Mouse (Mus musculus) midbrain, embryonic 14.5 days (tissue): ENCODE measurements around the gene Cenpv. TPM values are rescaled to one million over a fixed set of nuclear protein-coding genes. Genes with fewer than 3 reads are reported as not detected.

Source experiments
- ATAC-seq: fragments of 200-750 bp; cut with Nextera tagmentation; 2 replicates; pipeline ENCODE4 v1.8.0; 2017; ENCODE audit warnings: moderate number of reproducible peaks, moderate library complexity; ENCODE audit not compliant: low FRiP score, low TSS enrichment
- DNase-seq: peaks from one replicate; pipeline ENCODE4 v3.0.0-alpha.2; 2015
- H3K27ac ChIP-seq: fragments of 300-500 bp; sonication (generic); replicated peaks from 2 replicates; pipeline ENCODE4 v1.5.1; 2014; ENCODE audit warnings: mild to moderate bottlenecking, low read depth, low read length, moderate library complexity
- H3K27me3 ChIP-seq: fragments of 300-500 bp; sonication (generic); 2 replicates; pipeline ENCODE4 v1.6.1; 2014; ENCODE audit warnings: low read length, control low read depth, mixed read lengths; ENCODE audit not compliant: control insufficient read depth, insufficient read depth
- H3K36me3 ChIP-seq: fragments of 300-500 bp; sonication (generic); 2 replicates; pipeline ENCODE4 v1.6.1; 2014; ENCODE audit warnings: low read length, control low read depth; ENCODE audit not compliant: control insufficient read depth, insufficient read depth
- H3K4me1 ChIP-seq: fragments of 300-500 bp; sonication (generic); 2 replicates; pipeline ENCODE4 v1.6.1; 2014; ENCODE audit warnings: mild to moderate bottlenecking, antibody characterized with exemption, low read length, control low read depth; ENCODE audit not compliant: control insufficient read depth, insufficient read depth
- H3K4me2 ChIP-seq: fragments of 300-500 bp; sonication (generic); 2 replicates; pipeline ENCODE4 v1.6.1; 2014; ENCODE audit warnings: mild to moderate bottlenecking, low read length, moderate library complexity
- H3K4me3 ChIP-seq: fragments of 300-500 bp; sonication (generic); replicated peaks from 2 replicates; pipeline ENCODE4 v1.5.1; 2014; ENCODE audit warnings: low read depth, low read length
- H3K9ac ChIP-seq: fragments of 300-500 bp; sonication (generic); replicated peaks from 2 replicates; pipeline ENCODE4 v1.6.1; 2014; ENCODE audit warnings: mild to moderate bottlenecking, low read length, moderate library complexity
- H3K9me3 ChIP-seq: fragments of 300-500 bp; sonication (generic); 2 replicates; pipeline ENCODE4 v1.6.1; 2016; ENCODE audit warnings: low read length, control low read depth, mixed read lengths; ENCODE audit not compliant: control insufficient read depth
- WGBS: fragments of 180-500 bp; shearing (Covaris S2); extraction: QIAGEN DNeasy Blood & Tissue Kit; methylation state at CpG from one replicate; pipeline ENCODE4 v1.1.7; 2014; 5-methylcytosine and 5-hydroxymethylcytosine counted together
- polyA plus RNA-seq: library from polyadenylated mRNA; unstranded; fragments of >200 nt; fragmentation: Nextera tagmentation; extraction: Ambion mirVana; gene quantifications from 2 replicates; pipeline ENCODE4 v1.2.1, GENCODE M21; 2014

The Cenpv gene
- 72.2 and 89.3 TPM in 2 replicates for polyA plus RNA-seq

GRCm38 (mm10) chr11:62539089-62539890 lies at the start of gene Cenpv:
TSS of gene Cenpv (minus strand) at chr11:62539261.
- DNase-seq (peak; percentile 90), ATAC-seq (peak; percentile 68; the same call in 1 of the 2 replicates)
- Histone ChIP-seq H3K4me2 (peak within 1 kb of the TSS; percentile 85), H3K27me3 (no peaks in the 10 kb centered on the region), H3K9ac (peak within 1 kb of the TSS; percentile 93), H3K27ac (peak within 1 kb of the TSS; percentile 86), H3K9me3 (no peaks in the 10 kb centered on the region), H3K36me3 (peaks cover 1% of the 10 kb centered on the region; the same call in 1 of the 2 replicates), H3K4me3 (peak within 1 kb of the TSS; percentile 81), H3K4me1 (peaks cover 15% of the 10 kb centered on the region)
- 7% methylated on average over 50 of the region's 57 CpGs for WGBS

- Histone ChIP-seq H3K27me3 (no peaks in the 10 kb centered on the region), H3K9ac (no peak overlapping the region), H3K36me3 (peaks cover 24% of the 10 kb centered on the region), H3K4me2 (no peak overlapping the region), H3K9me3 (no peaks in the 10 kb centered on the region), H3K4me3 (no peak overlapping the region), H3K27ac (no peak overlapping the region), H3K4me1 (no peaks in the 10 kb centered on the region)
- WGBS: 87% methylated on average over 5 of the region's 5 CpGs
- DNase-seq (no peak), ATAC-seq (no peak)
These were observed 48.0 kb upstream of the Cenpv start for GRCm38 (mm10) chr11:62587034-62587433.

- H3K4me1 ChIP-seq: no peaks in the 10 kb centered on the region
- no peak overlapping the region for H3K27ac ChIP-seq
- H3K4me2 ChIP-seq: no peak overlapping the region
- no peaks in the 10 kb centered on the region for H3K27me3 ChIP-seq
- no peak overlapping the region for H3K9ac ChIP-seq
- 84% methylated on average over 9 of the region's 9 CpGs for WGBS
- H3K4me3 ChIP-seq: no peak overlapping the region
- DNase-seq (no peak), ATAC-seq (no peak)
- H3K36me3 ChIP-seq: peaks cover 22% of the 10 kb centered on the region
- no peaks in the 10 kb centered on the region for H3K9me3 ChIP-seq
These were observed 45.7 kb upstream of the Cenpv start for GRCm38 (mm10) chr11:62584671-62585206.

- Histone ChIP-seq H3K36me3 (peaks cover 22% of the 10 kb centered on the region), H3K27me3 (no peaks in the 10 kb centered on the region), H3K4me3 (no peak overlapping the region), H3K4me1 (no peaks in the 10 kb centered on the region), H3K4me2 (no peak overlapping the region), H3K27ac (no peak overlapping the region), H3K9me3 (no peaks in the 10 kb centered on the region), H3K9ac (no peak overlapping the region)
- ATAC-seq (no peak), DNase-seq (no peak)
- WGBS: 46% methylated on average over 6 of the region's 6 CpGs
These were observed 44.0 kb upstream of the Cenpv start for GRCm38 (mm10) chr11:62583031-62583430.

GRCm38 (mm10) chr11:62576530-62577152 lies 37.6 kb upstream of the Cenpv start:
- H3K4me1 ChIP-seq: peaks cover 12% of the 10 kb centered on the region
- H3K4me2 ChIP-seq: peak overlapping the region; percentile 99
- 65% methylated on average over 16 of the region's 16 CpGs for WGBS
- H3K27me3 ChIP-seq: no peaks in the 10 kb centered on the region
- no peaks in the 10 kb centered on the region for H3K9me3 ChIP-seq
- peak overlapping the region; percentile 59 for H3K4me3 ChIP-seq
- no peak for ATAC-seq
- DNase-seq: no peak
- peak overlapping the region; percentile 75 for H3K9ac ChIP-seq
- 0 out of 2 replicates have a peak, but pooled peaks cover 8% of the 10 kb centered on the region for H3K36me3 ChIP-seq
- H3K27ac ChIP-seq: peak overlapping the region; percentile 70; the same call in 1 of the 2 replicates

- 5% methylated on average over 27 of the region's 27 CpGs for WGBS
- Histone ChIP-seq H3K4me2 (peak overlapping the region; percentile 99), H3K4me1 (peaks cover 12% of the 10 kb centered on the region), H3K36me3 (0 out of 2 replicates have a peak, but pooled peaks cover 3% of the 10 kb centered on the region), H3K9ac (peak overlapping the region; percentile 75), H3K9me3 (no peaks in the 10 kb centered on the region), H3K4me3 (peak overlapping the region; percentile 59), H3K27ac (peak overlapping the region; percentile 70), H3K27me3 (no peaks in the 10 kb centered on the region)
- ATAC-seq (no peak; the same call in 1 of the 2 replicates), DNase-seq (peak; percentile 67)
These were observed 36.8 kb upstream of the Cenpv start for GRCm38 (mm10) chr11:62575659-62576438.

GRCm38 (mm10) chr11:62575297-62575658 lies 36.2 kb upstream of the Cenpv start:
- peak overlapping the region; percentile 59 for H3K4me3 ChIP-seq
- peak overlapping the region; percentile 75 for H3K9ac ChIP-seq
- ATAC-seq (peak; percentile 70), DNase-seq (peak; percentile 96)
- H3K27ac ChIP-seq: peak overlapping the region; percentile 70
- no peaks in the 10 kb centered on the region for H3K9me3 ChIP-seq
- H3K4me2 ChIP-seq: peak overlapping the region; percentile 99
- H3K4me1 ChIP-seq: peaks cover 12% of the 10 kb centered on the region
- WGBS: under 1% methylated on average over 9 of the region's 9 CpGs
- 0 out of 2 replicates have a peak, but pooled peaks cover 3% of the 10 kb centered on the region for H3K36me3 ChIP-seq
- H3K27me3 ChIP-seq: no peaks in the 10 kb centered on the region

GRCm38 (mm10) chr11:62574703-62575085 lies 35.6 kb upstream of the Cenpv start:
- Histone ChIP-seq H3K9ac (no peak overlapping the region), H3K4me1 (peaks cover 12% of the 10 kb centered on the region), H3K4me3 (no peak overlapping the region), H3K36me3 (0 out of 2 replicates have a peak, but pooled peaks cover 3% of the 10 kb centered on the region), H3K9me3 (no peaks in the 10 kb centered on the region), H3K4me2 (no peak overlapping the region), H3K27me3 (no peaks in the 10 kb centered on the region), H3K27ac (no peak overlapping the region)
- WGBS: 91% methylated on average over 4 of the region's 4 CpGs
- ATAC-seq (no peak), DNase-seq (no peak)
